Mouse (Mus musculus) adrenal gland, adult 8-10 months (tissue): Measurements from ENCODE around the gene Apol7a. TPM values are rescaled to one million over a fixed set of nuclear protein-coding genes. Genes with fewer than 3 reads are reported as not detected.

Source experiments
- DNase-seq: peaks from one replicate; pipeline ENCODE4 v3.0.0; 2022
- total RNA-seq, 4 experiments: library from RNA; stranded (reverse); gene quantifications; 2 replicates each; pipeline ENCODE4 v1.2.4; 2022

The Apol7a gene
- total RNA-seq, 4 experiments from 2014 or later: 0.13 TPM; not detected in 3

- no peak for DNase-seq
Observed at GRCm38 (mm10) chr15:77344127-77345125, 54.5 kb downstream of the Apol7a start.

- DNase-seq: peak; percentile 72
Observed at GRCm38 (mm10) chr15:77343527-77344091, 55.3 kb downstream of the Apol7a start.

- DNase-seq: no peak
Observed at GRCm38 (mm10) chr15:77342962-77343526, 55.9 kb downstream of the Apol7a start.

DNA sequence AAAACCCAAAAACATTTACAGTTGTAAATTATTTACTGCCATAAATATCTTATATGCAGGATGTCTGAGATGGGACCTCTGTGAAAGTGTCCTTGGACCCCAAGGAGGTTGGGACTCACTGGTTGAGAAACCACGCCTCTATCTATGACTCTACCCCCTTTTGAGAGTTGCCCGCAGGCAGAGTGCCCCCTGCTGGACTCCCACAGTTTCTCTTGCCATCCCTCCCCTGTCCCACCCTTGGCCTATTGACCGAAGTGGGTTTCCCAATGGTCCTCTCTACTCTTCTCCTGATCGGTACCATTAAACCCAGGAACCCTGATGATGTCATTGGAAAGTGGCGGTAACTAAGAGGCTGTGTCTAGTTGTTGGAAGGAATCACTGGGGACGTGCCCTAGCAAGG lies 56.9 kb downstream of the Apol7a start:
- DNase-seq: no peak

DNA sequence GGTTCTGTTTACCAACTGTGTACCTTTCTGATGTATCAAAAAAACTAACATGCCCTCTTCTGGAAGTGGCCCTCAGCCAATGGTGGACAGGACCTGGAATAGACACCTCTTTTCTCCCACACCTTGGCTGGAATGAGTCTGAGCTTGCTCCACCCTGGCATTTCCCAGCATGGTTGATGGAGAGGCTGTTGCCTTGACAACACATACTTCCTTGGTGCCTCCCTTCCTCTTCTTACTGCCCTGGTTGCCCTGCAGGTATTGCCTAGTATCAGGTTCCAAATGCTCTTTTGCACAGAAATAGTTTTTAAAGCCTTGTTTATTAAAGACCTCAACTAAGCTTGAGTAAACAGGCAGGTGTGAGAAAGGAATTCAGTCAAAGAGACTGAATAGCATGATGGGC lies 58.3 kb downstream of the Apol7a start:
- no peak for DNase-seq

GRCm38 (mm10) chr15:77338924-77339429 lies 59.9 kb downstream of the Apol7a start:
- DNase-seq: no peak

DNA sequence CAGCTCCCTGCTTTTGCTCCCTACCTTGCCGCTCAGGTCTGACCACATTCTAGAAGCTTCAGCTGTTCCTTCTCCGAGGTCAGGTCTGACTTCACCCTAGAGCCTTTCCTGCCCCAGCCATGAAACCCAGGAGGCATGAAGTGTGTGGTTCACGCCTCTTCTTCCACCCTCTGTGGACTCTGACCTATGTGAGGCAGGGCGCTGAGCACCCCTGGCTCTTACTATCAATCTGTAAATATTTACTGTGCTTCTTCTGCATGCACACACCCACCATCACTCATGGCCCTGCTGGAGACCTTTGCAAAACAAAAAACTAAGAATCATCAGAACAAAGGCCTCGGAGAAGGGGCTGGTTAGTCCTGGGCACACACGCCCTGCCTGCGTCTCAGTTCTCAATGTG lies 60.5 kb downstream of the Apol7a start:
- no peak for DNase-seq

Other genes with a start within 250 kb of the Apol7a start
- gene Rbfox2, start 92.1 kb downstream of the Apol7a start, total RNA-seq: 10 to 100 TPM; 55.5 to 86.2 (median 70.7) TPM
- 1 to 10 TPM in 3 of 4 experiments, under 1 TPM in 1; 0.77 to 3.2 (median 1.5) TPM for gene Apol9a, start 12.0 kb upstream of the Apol7a start, total RNA-seq
- gene Apol7b, start 48.4 kb upstream of the Apol7a start, total RNA-seq: under 1 TPM in 1 of 4 experiments, not detected in 3; 0.28 TPM
- gene Apol10a, start 77.9 kb upstream of the Apol7a start, total RNA-seq: not detected
- gene Apol11a, start 109.2 kb upstream of the Apol7a start, total RNA-seq: under 1 TPM in 2 of 4 experiments, not detected in 2; 0.31 to 0.38 TPM
- under 1 TPM in 1 of 4 experiments, not detected in 3; 0.22 TPM for gene Apol7c, start 134.2 kb upstream of the Apol7a start, total RNA-seq
- not detected for gene 1700025B11Rik, start 162.8 kb upstream of the Apol7a start, total RNA-seq
- under 1 TPM; 0.23 to 0.89 (median 0.51) TPM for gene Apol10b, start 197.0 kb upstream of the Apol7a start, total RNA-seq
- not detected for gene Gm36245, start 200.1 kb upstream of the Apol7a start, total RNA-seq
- gene Apol11b, start 244.2 kb upstream of the Apol7a start, total RNA-seq: 1 to 10 TPM in 1 of 4 experiments, under 1 TPM in 3; 0.20 to 1.2 (median 0.57) TPM